Mouse (Mus musculus) lung, postnatal 0 days (tissue): ENCODE data around the gene A230050P20Rik. TPM values are rescaled to one million over a fixed set of nuclear protein-coding genes. Genes with fewer than 3 reads are reported as not detected.

Experiments
- ATAC-seq: fragments of 200-750 bp; cut with Nextera tagmentation; 2 replicates; pipeline ENCODE4 v1.8.0; 2017; ENCODE audit warnings: moderate library complexity
- DNase-seq: peaks from one replicate; pipeline ENCODE4 v3.0.0-alpha.2; 2016; ENCODE audit warnings: low spot score
- H3K27ac ChIP-seq: fragments of 300-500 bp; sonication (generic); 2 replicates; pipeline ENCODE4 v1.5.1; 2014; ENCODE audit warnings: antibody characterized with exemption, mild to moderate bottlenecking, low read length, mixed read lengths
- H3K27me3 ChIP-seq: fragments of 300-500 bp; sonication (generic); replicated peaks from 2 replicates; pipeline ENCODE4 v1.6.1; 2014; ENCODE audit warnings: low read length, mixed read lengths; ENCODE audit not compliant: insufficient read depth
- H3K36me3 ChIP-seq: fragments of 300-500 bp; sonication (generic); 2 replicates; pipeline ENCODE4 v1.6.1; 2014; ENCODE audit warnings: low read length, mixed read lengths; ENCODE audit not compliant: insufficient read depth
- H3K4me1 ChIP-seq: fragments of 300-500 bp; sonication (generic); 2 replicates; pipeline ENCODE4 v1.6.1; 2014; ENCODE audit warnings: antibody characterized with exemption, low read depth, low read length, mixed read lengths; ENCODE audit not compliant: insufficient read depth
- H3K4me2 ChIP-seq: fragments of 300-500 bp; sonication (generic); replicated peaks from 2 replicates; pipeline ENCODE4 v1.6.1; 2014; ENCODE audit warnings: low read depth, mild to moderate bottlenecking, low read length, moderate library complexity, mixed read lengths
- H3K4me3 ChIP-seq: fragments of 300-500 bp; sonication (generic); 2 replicates; pipeline ENCODE4 v1.5.1; 2014; ENCODE audit warnings: low read depth, low read length
- H3K9ac ChIP-seq: fragments of 300-500 bp; sonication (generic); replicated peaks from 2 replicates; pipeline ENCODE4 v1.6.1; 2014; ENCODE audit warnings: low read depth, mild to moderate bottlenecking
- H3K9me3 ChIP-seq: fragments of 300-500 bp; sonication (generic); 2 replicates; pipeline ENCODE4 v1.6.1; 2016; ENCODE audit warnings: low read length, mixed read lengths
- CTCF ChIP-seq: IDR thresholded peaks from 2 replicates; pipeline ENCODE4 v1.5.1; 2016; ENCODE audit warnings: antibody characterized with exemption, mild to moderate bottlenecking
- EP300 ChIP-seq: IDR thresholded peaks from 2 replicates; pipeline ENCODE4 v1.6.1; 2016; ENCODE audit warnings: antibody characterized with exemption, mild to moderate bottlenecking, control low read depth
- WGBS: fragments of 180-500 bp; shearing (Covaris S2); extraction: QIAGEN DNeasy Blood & Tissue Kit; methylation state at CpG from one replicate; pipeline ENCODE4 v1.1.7; 2014; 5-methylcytosine and 5-hydroxymethylcytosine counted together
- polyA plus RNA-seq: library from polyadenylated mRNA; unstranded; fragments of >200 nt; fragmentation: Nextera tagmentation; extraction: Ambion mirVana; gene quantifications from 2 replicates; pipeline ENCODE4 v1.2.1, GENCODE M21; 2015

A230050P20Rik gene
- polyA plus RNA-seq, 1 experiment from 2014 or later = 9.3 TPM

GRCm38 (mm10) chr9:20891339-20892103 is 23.1 kb downstream of the A230050P20Rik start:
- TF ChIP-seq CTCF (no peak), EP300 (no peak)
- 64% methylated on average over 26 of the region's 26 CpGs for WGBS
- ATAC-seq = no peak
- no peak overlapping the region for H3K9ac ChIP-seq
- H3K36me3 ChIP-seq = peaks cover 28% of the 10 kb centered on the region; the same call in 1 of the 2 replicates
- no peaks in the 10 kb centered on the region for H3K4me1 ChIP-seq
- no peak overlapping the region for H3K27ac ChIP-seq
- DNase-seq = no peak
- no peak overlapping the region for H3K4me2 ChIP-seq
- H3K9me3 ChIP-seq = no peaks in the 10 kb centered on the region
- no peak overlapping the region for H3K4me3 ChIP-seq
- no peaks in the 10 kb centered on the region for H3K27me3 ChIP-seq

GRCm38 (mm10) chr9:20892104-20892653 is 23.7 kb downstream of the A230050P20Rik start:
- no peak overlapping the region for H3K27ac ChIP-seq
- DNase-seq (no peak), ATAC-seq (no peak)
- no peaks in the 10 kb centered on the region for H3K9me3 ChIP-seq
- peaks cover 1% of the 10 kb centered on the region; the same call in 1 of the 2 replicates for H3K4me1 ChIP-seq
- 60% methylated on average over 5 of the region's 5 CpGs for WGBS
- TF ChIP-seq CTCF = no peak
- TF ChIP-seq EP300 = no peak
- no peak overlapping the region for H3K4me2 ChIP-seq
- H3K27me3 ChIP-seq = no peaks in the 10 kb centered on the region
- peaks cover 28% of the 10 kb centered on the region; the same call in 1 of the 2 replicates for H3K36me3 ChIP-seq
- no peak overlapping the region for H3K4me3 ChIP-seq
- H3K9ac ChIP-seq = no peak overlapping the region

- Histone ChIP-seq H3K4me1 (peaks cover 9% of the 10 kb centered on the region; the same call in 1 of the 2 replicates), H3K4me2 (no peak overlapping the region), H3K27me3 (no peaks in the 10 kb centered on the region), H3K27ac (no peak overlapping the region), H3K9me3 (no peaks in the 10 kb centered on the region), H3K9ac (no peak overlapping the region), H3K36me3 (peaks cover 28% of the 10 kb centered on the region; the same call in 1 of the 2 replicates), H3K4me3 (no peak overlapping the region)
- WGBS = 53% methylated on average over 5 of the region's 5 CpGs
- DNase-seq = no peak
- TF ChIP-seq CTCF = no peak
- no peak for TF ChIP-seq EP300
- ATAC-seq = no peak
Observed at GRCm38 (mm10) chr9:20893069-20893468, 24.6 kb downstream of the A230050P20Rik start.

- no peak overlapping the region for H3K4me3 ChIP-seq
- H3K36me3 ChIP-seq = peaks cover 28% of the 10 kb centered on the region; the same call in 1 of the 2 replicates
- H3K4me2 ChIP-seq = no peak overlapping the region
- H3K9ac ChIP-seq = no peak overlapping the region
- TF ChIP-seq CTCF (no peak), EP300 (no peak)
- no peaks in the 10 kb centered on the region for H3K9me3 ChIP-seq
- no peaks in the 10 kb centered on the region for H3K27me3 ChIP-seq
- no peak for DNase-seq
- no peak for ATAC-seq
- H3K27ac ChIP-seq = no peak overlapping the region
- peaks cover 9% of the 10 kb centered on the region; the same call in 1 of the 2 replicates for H3K4me1 ChIP-seq
- WGBS = 85% methylated on average over 13 of the region's 13 CpGs
Observed at GRCm38 (mm10) chr9:20893590-20894343, 25.3 kb downstream of the A230050P20Rik start.

GRCm38 (mm10) chr9:20894629-20895028 is 26.2 kb downstream of the A230050P20Rik start:
- ATAC-seq = no peak
- no peak overlapping the region for H3K27ac ChIP-seq
- 85% methylated on average over 15 of the region's 15 CpGs for WGBS
- no peak for DNase-seq
- no peak overlapping the region for H3K4me3 ChIP-seq
- H3K9me3 ChIP-seq = no peaks in the 10 kb centered on the region
- no peak for TF ChIP-seq EP300
- TF ChIP-seq CTCF = no peak
- peaks cover 9% of the 10 kb centered on the region; the same call in 1 of the 2 replicates for H3K4me1 ChIP-seq
- no peak overlapping the region for H3K9ac ChIP-seq
- H3K36me3 ChIP-seq = peaks cover 28% of the 10 kb centered on the region; the same call in 1 of the 2 replicates
- no peak overlapping the region for H3K4me2 ChIP-seq
- no peaks in the 10 kb centered on the region for H3K27me3 ChIP-seq

- no peak overlapping the region for H3K27ac ChIP-seq
- no peak overlapping the region for H3K4me2 ChIP-seq
- H3K36me3 ChIP-seq = peaks cover 25% of the 10 kb centered on the region; the same call in 1 of the 2 replicates
- no peak overlapping the region for H3K4me3 ChIP-seq
- peaks cover 9% of the 10 kb centered on the region; the same call in 1 of the 2 replicates for H3K4me1 ChIP-seq
- H3K9ac ChIP-seq = no peak overlapping the region
- ATAC-seq (no peak), DNase-seq (no peak)
- no peaks in the 10 kb centered on the region for H3K27me3 ChIP-seq
- no peaks in the 10 kb centered on the region for H3K9me3 ChIP-seq
- WGBS = 88% methylated on average over 9 of the region's 9 CpGs
- TF ChIP-seq CTCF = no peak
- no peak for TF ChIP-seq EP300
Observed at GRCm38 (mm10) chr9:20895382-20895781, 26.9 kb downstream of the A230050P20Rik start.
